Mouse (Mus musculus) T-cell, adult 2 months (primary cell): ENCODE data around the gene Tlx3.

Experiments
- DNase-seq: peaks from one replicate; pipeline ENCODE4 v3.0.0; 2022; ENCODE audit warnings: low spot score

Tlx3 gene

GRCm38 (mm10) chr11:33203383-33204328 lies at the start of gene Tlx3:
Gene Tlx3 (minus strand): TSS chr11:33203589.
- DNase-seq = no peak

GRCm38 (mm10) chr11:33240295-33240694 lies 36.9 kb upstream of the Tlx3 start:
- no peak for DNase-seq

- no peak for DNase-seq
These were observed 30.7 kb upstream of the Tlx3 start for GRCm38 (mm10) chr11:33234134-33234533.

GRCm38 (mm10) chr11:33232056-33232455 lies 28.7 kb upstream of the Tlx3 start:
- DNase-seq = no peak

GRCm38 (mm10) chr11:33228186-33228585 lies 24.8 kb upstream of the Tlx3 start:
- no peak for DNase-seq

- DNase-seq = no peak
These were observed 23.1 kb upstream of the Tlx3 start for GRCm38 (mm10) chr11:33226516-33226915.

GRCm38 (mm10) chr11:33221566-33222365 lies 18.4 kb upstream of the Tlx3 start:
- no peak for DNase-seq

- DNase-seq = no peak
These were observed 17.4 kb upstream of the Tlx3 start for GRCm38 (mm10) chr11:33220763-33221162.

GRCm38 (mm10) chr11:33217384-33218079 lies 14.1 kb upstream of the Tlx3 start:
- no peak for DNase-seq

GRCm38 (mm10) chr11:33207411-33207810 lies 4.0 kb upstream of the Tlx3 start:
- DNase-seq = no peak

- DNase-seq = no peak
These were observed 1.6 kb upstream of the Tlx3 start for GRCm38 (mm10) chr11:33204966-33205365.

GRCm38 (mm10) chr11:33204329-33204705 lies 928 bp upstream of the Tlx3 start:
- no peak for DNase-seq

GRCm38 (mm10) chr11:33202972-33203371 lies 417 bp downstream of the Tlx3 start:
- no peak for DNase-seq

- DNase-seq = no peak
These were observed 1.1 kb downstream of the Tlx3 start for GRCm38 (mm10) chr11:33202296-33202695.

- no peak for DNase-seq
These were observed 1.8 kb downstream of the Tlx3 start for GRCm38 (mm10) chr11:33201626-33202010.

GRCm38 (mm10) chr11:33200764-33201625 lies 2.4 kb downstream of the Tlx3 start:
- no peak for DNase-seq

- no peak for DNase-seq
These were observed 3.3 kb downstream of the Tlx3 start for GRCm38 (mm10) chr11:33199906-33200763.

GRCm38 (mm10) chr11:33199117-33199514 lies 4.3 kb downstream of the Tlx3 start:
- no peak for DNase-seq

GRCm38 (mm10) chr11:33198351-33199116 lies 4.9 kb downstream of the Tlx3 start:
- DNase-seq = no peak

GRCm38 (mm10) chr11:33197673-33198072 lies 5.7 kb downstream of the Tlx3 start:
- no peak for DNase-seq
